Mouse (Mus musculus) bone marrow, adult 2 months (tissue): ENCODE results near the gene Tubgcp2.

Experiments
- CTCF ChIP-seq: fragments of 200-500 bp; IDR thresholded peaks from 2 replicates; pipeline ENCODE4 v1.5.1; 2011; ENCODE audit warnings: low read length, control low read depth; ENCODE audit not compliant: control insufficient read depth, insufficient read depth
- POLR2A ChIP-seq: fragments of 200-500 bp; IDR thresholded peaks from 2 replicates; pipeline ENCODE4 v1.6.1; 2011; ENCODE audit warnings: low read depth, mild to moderate bottlenecking, control low read depth, low read length, borderline replicate concordance; ENCODE audit not compliant: control insufficient read depth

DNA sequence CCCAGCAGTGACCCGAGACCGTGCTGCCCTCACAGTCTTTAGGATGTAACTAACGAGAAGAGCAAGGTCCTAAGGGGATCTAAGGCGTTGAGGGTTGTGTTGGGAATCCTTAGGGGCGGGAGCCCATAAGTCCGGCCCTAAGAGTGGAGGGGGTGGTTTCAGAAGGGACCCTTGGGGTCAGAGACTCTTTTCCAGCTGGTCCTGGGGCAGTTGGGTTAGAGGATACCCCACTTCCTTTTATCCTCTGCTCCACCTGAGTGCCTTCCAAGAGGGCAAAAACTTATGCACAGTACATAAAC lies 25.3 kb upstream of the Tubgcp2 start:
- TF ChIP-seq CTCF (no peak), POLR2A (no peak)
